Mouse (Mus musculus) granulocyte monocyte progenitor cell, adult 5-6 weeks (primary cell): ENCODE results near the gene Nms. TPM values are rescaled to one million over a fixed set of nuclear protein-coding genes. Genes with fewer than 3 reads are reported as not detected.

Experiments
- ATAC-seq: replicated peaks from 2 replicates; pipeline ENCODE4 v1.8.0; 2016; ENCODE audit warnings: mild to moderate bottlenecking, moderate TSS enrichment, inconsistent platforms; ENCODE audit not compliant: poor library complexity, severe bottlenecking
- total RNA-seq, 2 experiments: library from RNA; stranded (forward) in 1 of 2; stranded (reverse) in 1 of 2; fragments of 200-712, 200-1000 nt in 1 of 2; fragments of >200 nt in 1 of 2; fragmentation: Nextera tagmentation in 1 of 2; gene quantifications; 2 replicates each; pipeline ENCODE4 v1.2.3; 2014 to 2017

The Nms gene
- total RNA-seq, 2 experiments from 2014 or later = not detected

- no peak for ATAC-seq
Observed at GRCm38 (mm10) chr1:38988357-38988756, 49.4 kb downstream of the Nms start.

DNA sequence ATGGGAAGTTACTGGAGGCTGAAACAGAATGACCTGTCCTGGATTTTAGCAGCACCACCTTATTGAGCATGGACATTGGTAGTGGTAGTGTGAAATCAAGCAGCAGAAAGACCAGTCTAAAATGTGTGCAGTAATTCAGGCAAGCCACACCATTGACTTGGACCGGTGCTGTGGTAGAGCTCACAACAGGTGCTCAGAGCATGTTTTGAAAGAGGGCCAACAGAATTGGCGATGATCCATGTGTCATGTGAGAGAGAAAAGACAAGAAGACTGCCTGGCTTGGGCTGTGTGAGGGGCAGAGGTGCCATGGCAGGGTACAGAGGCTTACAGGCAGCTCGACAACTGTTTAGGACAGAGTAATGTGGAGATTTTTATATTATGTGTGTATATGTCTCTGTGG lies 53.4 kb downstream of the Nms start:
- ATAC-seq = no peak

Other genes starting within 250 kb of the Nms start
- not detected in 2 replicates for gene Lonrf2, start 102.4 kb upstream of the Nms start, total RNA-seq (2014; fragmentation: Nextera tagmentation)
- gene Lonrf2, start 102.4 kb upstream of the Nms start, total RNA-seq (2017) = 0.31 TPM in 1 of 2 replicates, not detected in the other
- gene Chst10, start 41.0 kb upstream of the Nms start, total RNA-seq (2014; fragmentation: Nextera tagmentation) = 0.30 TPM in 1 of 2 replicates, not detected in the other
- 0.05 and 0.39 TPM in 2 replicates for gene Chst10, start 41.0 kb upstream of the Nms start, total RNA-seq (2017)
- 71.6 and 80.5 TPM in 2 replicates for gene Pdcl3, start 46.5 kb downstream of the Nms start, total RNA-seq (2014; fragmentation: Nextera tagmentation)
- gene Pdcl3, start 46.5 kb downstream of the Nms start, total RNA-seq (2017) = 44.2 and 73.6 TPM in 2 replicates